Mouse (Mus musculus) T-helper 17 cell (primary cell): Measurements from ENCODE around the gene Rfx2.

ENCODE experiments used
- in situ Hi-C, 2 experiments: fragments of 300-600 bp; cut with MboI, MseI; formaldehyde crosslinking; loops; 1 replicate in 1 of 2; 2 replicates in 1 of 2; pipeline ENCODE4 v1.15.1; 2025; ENCODE audit warnings: high pct_unique_total_duplicates in 2 of 2

Rfx2 gene

GRCm38 (mm10) chr17:56788886-56789285 lies 41.9 kb downstream of the Rfx2 start:
- in situ Hi-C loops, result no loop called here

GRCm38 (mm10) chr17:56780291-56780978 lies 50.4 kb downstream of the Rfx2 start:
- in situ Hi-C loops, result no loop called here

DNA sequence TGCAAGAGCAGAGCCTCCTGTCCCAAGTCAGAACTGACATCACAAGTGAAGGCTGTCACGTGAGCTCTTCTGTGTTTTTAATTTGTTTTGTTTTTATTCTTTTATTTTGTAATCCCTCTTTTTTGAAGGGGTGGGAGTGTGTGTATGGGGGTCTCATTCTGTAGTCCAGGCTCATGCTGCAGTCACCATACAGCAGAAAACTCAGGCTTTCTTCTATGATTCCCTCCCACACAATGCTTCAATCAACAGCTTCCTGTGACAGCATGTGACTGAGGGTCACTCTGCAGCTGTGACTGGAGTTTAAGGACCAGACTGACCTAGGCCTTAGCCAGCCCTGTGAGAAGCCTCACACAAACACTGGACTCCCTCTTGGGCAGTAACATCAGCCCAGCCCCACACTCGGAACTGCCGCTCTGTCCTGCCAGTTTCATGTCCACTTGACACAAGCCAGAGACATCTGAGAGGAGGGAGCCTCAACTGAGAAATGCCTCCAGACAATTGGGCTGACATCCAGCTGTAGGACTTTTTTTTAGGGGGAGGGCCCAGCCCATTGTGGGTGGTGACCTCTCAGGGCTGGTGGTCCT lies 51.9 kb downstream of the Rfx2 start:
- in situ Hi-C loops, result no loop called here

DNA sequence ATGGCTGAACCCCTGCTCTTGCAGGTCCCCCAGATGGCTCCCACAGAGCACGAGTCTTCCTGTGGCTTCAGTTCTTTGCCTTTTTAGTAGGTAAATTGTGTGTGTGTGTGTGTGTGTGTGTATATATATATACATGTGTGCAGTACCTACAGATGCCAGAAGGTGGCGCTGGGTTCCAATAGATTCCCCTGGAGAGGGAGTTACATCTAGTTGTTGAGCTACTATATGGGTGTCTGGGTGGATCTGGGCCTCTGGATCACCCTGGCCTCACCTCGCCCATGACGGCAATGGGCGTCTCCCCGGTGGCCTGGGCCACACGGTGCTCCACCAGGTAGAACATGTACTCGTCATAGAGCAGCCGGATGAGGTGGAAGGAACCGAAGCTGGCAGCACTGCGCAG lies 53.2 kb downstream of the Rfx2 start:
- in situ Hi-C loops, result no loop called here

DNA sequence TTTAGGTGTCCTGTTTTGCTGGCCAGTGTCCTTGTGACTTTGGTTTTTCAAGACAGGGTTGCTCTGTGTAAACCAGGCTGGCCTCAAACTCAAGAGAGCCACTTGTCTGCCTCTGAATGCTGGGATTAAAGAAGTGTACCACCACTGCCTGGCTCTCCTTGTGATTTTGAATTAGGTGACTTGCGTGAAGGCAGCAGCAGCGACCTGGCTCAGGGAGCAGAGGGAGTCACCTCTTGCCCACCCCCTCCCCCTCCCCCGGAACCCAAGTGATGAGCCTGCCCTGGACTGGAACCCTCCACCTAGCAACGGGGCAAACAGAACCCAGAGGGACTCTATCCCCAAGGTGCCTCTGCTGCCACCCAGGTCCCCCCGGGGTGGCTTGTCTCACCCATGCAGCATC lies 60.9 kb downstream of the Rfx2 start, which contains the start of gene Prr22:
TSS of gene Prr22 (plus strand) at position 301 of the 400 bp plus-strand sequence.
- in situ Hi-C loops, result loop anchor here in 1 of 2 experiments (5.0 kb wide), 1 partner anchor 57 kb away; no protein-coding TSS in a partner anchor

- in situ Hi-C loops, result loop anchor here in 1 of 2 experiments (5.0 kb wide), 1 partner anchor 58 kb away; no protein-coding TSS in a partner anchor
Observed at GRCm38 (mm10) chr17:56768941-56769340, 61.9 kb downstream of the Rfx2 start.

DNA sequence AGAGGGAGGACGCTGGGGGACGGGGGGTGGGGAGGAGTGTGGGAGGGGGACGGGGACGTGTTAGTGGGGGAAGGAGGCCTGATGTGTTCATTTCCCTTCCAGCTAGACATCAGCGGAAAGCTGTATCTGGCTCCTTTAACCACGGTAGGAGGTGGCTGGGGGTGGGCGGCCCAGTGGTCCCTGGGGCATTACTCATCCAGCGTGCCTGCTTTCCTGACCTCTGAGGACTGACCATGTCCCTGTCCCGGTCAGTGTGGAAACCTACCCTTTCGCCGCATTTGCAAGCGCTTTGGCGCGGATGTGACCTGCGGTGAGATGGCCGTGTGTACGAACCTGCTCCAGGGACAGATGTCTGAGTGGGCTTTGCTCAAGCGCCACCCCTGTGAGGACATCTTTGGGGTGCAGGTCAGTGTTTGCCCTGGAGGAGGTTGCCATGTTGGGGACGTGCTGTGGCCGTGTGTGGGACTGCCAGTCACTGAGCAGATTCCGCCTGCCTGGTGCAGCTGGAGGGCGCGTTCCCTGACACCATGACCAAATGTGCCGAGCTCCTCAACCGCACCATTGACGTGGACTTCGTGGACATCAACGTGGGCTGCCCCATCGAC lies 63.2 kb downstream of the Rfx2 start:
- in situ Hi-C loops, result loop anchor here in 1 of 2 experiments (5.0 kb wide), 1 partner anchor 60 kb away; no protein-coding TSS in a partner anchor

DNA sequence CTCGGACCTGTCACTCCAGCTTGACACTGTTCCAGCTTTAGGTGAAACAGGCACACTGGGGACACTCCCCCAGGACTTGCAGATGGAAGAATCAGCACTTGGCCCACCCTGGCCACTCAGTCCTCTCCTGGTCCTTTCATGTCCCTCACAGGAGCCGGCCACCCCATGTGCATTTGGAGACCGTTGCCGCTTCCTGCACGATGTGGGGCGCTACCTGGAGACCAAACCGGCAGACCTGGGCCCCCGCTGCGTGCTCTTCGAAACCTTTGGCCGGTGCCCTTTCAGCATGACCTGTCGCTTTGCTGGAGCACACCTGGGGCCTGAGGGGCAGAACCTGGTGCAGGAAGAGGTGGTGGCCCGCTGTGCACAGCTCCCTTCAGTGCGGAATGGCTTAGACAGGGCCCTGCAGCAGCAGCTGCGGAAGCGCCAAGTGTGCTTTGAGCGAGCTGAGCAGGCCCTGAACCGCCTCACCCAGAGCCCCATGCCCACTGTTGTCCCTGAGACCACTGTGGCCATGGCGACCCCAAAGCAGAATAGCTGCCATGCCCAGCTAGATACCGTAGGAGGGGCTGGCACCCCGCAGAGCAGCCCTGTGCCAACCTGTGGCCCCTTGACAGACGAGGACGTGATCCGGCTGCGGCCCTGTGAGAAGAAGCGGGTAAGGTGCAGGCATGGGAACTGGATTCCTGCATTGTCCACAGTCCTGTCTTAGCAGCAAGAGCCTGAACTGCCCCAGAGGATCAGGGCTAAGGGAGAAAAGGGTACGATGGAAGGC lies 64.0 kb downstream of the Rfx2 start:
- in situ Hi-C loops, result loop anchor here in 1 of 2 experiments (5.0 kb wide), 1 partner anchor 60 kb away; no protein-coding TSS in a partner anchor

GRCm38 (mm10) chr17:56765431-56765830 lies 65.4 kb downstream of the Rfx2 start:
- in situ Hi-C loops, result loop anchor here in 1 of 2 experiments (5.0 kb wide), 1 partner anchor 62 kb away; no protein-coding TSS in a partner anchor

DNA sequence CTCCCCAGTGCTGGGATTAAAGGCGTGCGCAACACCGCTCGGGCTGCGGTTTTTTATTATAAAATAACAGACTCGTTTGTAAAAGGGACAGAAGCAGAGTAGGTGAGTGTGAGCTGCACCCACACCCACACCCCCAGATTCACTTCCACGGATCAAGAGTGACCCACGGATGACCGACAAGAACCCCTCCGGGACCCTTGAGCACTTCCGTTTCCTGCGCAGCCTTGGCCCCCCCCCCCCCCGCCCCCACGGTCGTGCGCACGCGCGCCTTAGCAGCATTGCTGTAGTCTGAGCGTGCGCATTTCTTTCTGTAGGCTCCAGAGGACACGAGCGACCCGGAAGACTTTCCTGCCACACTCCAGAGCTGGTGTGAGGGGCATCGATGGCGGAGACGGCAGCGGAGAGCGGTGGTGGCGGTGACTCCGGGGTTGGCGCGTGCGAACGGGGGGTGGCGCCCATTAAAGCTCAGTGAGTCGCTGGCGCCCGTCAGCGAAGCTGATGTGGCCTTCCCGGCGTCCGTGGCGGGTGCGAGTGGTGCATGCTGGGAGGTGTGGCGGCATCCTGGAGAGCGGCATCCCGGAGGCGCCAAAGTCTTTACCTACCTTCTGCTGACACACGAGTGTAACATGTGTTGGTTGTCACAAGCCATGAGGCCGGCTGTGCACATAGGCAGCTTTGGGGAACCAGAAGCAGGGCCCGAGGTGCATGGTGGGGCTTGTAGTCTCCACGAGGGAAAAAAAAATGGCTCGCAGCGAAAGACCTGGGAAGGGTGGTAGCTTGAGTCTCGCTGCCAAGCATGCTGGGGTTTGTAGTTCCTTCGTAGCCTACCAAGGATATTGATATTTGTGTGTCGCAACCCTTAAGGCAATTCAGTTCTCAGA lies 66.1 kb downstream of the Rfx2 start, which contains the start of gene Dus3l:
TSS of gene Dus3l (plus strand) at position 284 of the 881 bp plus-strand sequence.
- in situ Hi-C loops, result loop anchor here in 1 of 2 experiments (5.0 kb wide), 2 partner anchors 47 to 63 kb away; partner anchors contain the start of genes Ndufa11 and Vmac

DNA sequence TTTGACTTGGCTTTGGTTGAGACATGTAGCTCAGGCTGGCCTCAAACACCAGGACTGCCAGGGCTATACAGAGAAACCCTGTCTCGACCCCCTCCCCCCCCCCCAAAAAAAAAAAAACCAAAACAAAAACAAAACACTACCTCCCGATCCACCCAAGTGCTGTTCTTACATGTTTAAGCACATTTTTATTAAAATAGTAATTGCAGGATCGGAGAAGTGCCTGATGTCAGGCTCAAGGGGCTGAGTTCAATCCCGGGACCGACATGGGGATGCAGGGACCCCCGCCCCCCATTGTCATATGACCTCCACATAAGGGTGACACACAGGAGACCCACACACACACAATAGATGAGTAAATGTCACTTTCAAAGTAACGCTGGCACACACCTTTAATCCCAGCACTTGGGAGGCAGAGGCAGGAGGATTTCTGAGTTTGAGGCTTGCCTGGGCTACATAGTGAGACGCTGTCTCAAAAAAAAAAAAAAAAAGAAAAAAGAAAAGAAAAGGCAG lies 67.0 kb downstream of the Rfx2 start:
- in situ Hi-C loops, result loop anchor here in 1 of 2 experiments (5.0 kb wide), 1 partner anchor 46 kb away; the partner anchor contains the start of genes Ndufa11 and Vmac

- in situ Hi-C loops, result loop anchor here in 1 of 2 experiments (5.0 kb wide), 1 partner anchor 46 kb away; the partner anchor contains the start of genes Ndufa11 and Vmac
Observed at GRCm38 (mm10) chr17:56762769-56763731, 67.8 kb downstream of the Rfx2 start.

DNA sequence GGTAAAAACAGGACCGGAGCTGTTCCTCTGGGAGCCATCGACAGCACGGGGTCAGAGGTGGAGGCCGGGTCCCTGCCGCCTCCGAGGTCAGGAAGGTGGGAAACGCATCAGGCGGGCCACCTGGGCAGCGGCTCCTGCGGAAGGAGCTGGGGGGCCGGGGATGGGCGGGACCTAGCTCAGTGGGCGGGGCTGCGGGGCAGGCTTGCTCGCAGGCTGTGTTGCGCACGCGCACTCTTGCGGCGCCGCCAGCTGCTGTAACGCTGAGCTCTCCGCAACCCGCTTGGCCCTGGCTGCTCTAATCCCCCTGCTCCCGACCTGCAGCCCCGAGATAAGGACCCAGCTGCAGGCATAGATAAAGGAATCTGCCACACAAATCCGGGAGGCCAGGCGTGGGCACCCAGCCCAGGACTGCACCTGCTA lies 68.8 kb downstream of the Rfx2 start:
- in situ Hi-C loops, result loop anchor here in 1 of 2 experiments (5.0 kb wide), 1 partner anchor 45 kb away; the partner anchor contains the start of genes Ndufa11 and Vmac

DNA sequence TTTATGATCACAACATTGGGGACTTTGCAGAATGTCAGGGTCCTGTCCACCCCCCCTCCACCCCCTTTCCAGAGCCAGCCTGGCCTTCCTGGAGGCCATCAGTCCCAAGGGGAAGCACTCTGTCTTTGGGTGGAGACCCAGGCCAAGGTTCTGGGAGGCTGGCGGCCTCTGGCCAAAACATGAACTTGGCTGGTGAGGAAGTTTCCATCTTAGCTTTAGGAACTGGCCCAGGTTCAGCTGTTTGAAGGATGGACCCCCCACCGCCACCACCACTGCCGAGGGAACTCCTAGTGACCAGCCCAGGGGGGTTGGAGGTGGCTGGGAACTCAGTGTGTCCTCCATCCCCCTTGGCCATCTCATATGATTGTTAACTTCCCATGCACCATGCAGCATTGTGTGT lies 69.7 kb downstream of the Rfx2 start:
- in situ Hi-C loops, result loop anchor here in 1 of 2 experiments (5.0 kb wide), 1 partner anchor 44 kb away; the partner anchor contains the start of genes Ndufa11 and Vmac

DNA sequence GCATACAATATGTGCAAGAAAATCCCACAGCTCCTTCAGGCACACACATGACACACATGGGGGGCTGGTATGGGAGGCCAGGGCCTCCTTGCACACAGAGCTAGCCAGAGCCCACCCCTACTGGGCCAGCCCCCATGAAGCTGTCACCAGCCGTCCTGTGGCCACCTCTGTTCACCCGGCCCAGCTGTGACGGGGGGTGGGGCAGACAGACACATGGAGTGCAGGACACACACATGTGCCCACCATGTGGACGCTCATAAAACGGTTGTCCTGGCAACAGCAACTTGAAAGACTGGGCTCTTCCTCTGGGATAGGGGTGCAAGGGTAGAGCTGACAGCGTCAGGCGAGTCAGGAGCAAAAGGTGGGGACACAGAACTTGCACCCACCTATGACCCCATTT lies 71.6 kb downstream of the Rfx2 start:
- in situ Hi-C loops, result no loop called here

DNA sequence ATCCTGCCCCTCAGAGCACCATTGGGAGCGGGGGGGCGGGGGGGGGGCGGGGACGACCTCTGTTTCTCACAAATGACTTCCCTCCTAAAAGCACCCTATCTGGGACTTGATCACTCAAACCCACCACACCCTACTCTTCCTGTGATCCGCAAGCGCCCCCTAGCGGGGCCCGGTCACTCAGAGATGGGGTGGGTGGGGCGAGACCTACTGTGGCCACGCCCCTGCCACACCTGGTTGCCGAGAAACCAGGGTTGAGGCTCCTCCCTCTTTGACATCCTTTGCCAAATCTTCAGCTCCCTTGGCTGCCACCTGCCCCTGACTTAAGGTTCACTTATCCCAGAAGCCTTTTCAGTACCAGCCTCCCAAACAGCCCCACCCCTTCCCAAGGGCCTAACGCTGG lies 72.7 kb downstream of the Rfx2 start:
- in situ Hi-C loops, result no loop called here

DNA sequence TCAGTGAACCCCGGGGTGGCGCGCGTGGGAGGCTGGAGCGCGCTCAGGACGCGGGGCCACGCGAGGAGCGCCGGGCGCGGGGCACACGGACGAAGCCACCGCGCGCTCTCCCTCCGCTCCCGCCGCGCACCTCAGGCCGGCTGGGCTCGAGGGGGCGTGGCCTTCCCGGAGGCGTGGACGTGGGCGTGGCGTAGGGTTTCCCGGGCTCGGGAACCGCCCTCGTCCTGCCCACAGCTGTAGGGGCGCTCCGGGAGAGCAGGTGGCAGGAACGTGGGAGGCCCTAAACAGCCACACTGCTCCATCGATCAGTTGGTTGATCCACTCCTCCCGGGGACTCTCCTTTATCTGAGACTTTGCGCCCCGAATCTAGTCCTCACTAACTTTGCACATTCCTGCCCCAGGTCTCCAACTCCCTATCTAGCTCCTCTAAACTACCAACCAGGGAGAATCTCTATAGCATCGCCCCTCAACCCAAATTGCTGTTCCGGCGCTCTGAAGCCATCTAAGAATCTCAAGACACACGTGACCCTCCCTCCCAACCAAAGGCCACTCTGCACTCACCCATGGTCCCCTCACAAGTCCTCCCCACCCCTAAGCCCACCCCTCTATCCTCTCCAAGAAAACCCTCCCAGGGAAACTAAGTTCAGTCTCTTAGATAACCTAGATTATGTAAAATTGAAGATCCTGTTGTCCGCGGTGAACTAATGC lies 73.2 kb downstream of the Rfx2 start, which contains the start of gene Nrtn:
TSS of gene Nrtn (minus strand) at position 115 of the 708 bp plus-strand sequence.
- in situ Hi-C loops, result no loop called here
